Mouse (Mus musculus) lung, adult 2 months (tissue): ENCODE results near the gene Tiam1.

ENCODE experiments used
- CTCF ChIP-seq: fragments of 200-500 bp; IDR thresholded peaks from 2 replicates; pipeline ENCODE4 v1.5.1; 2011; ENCODE audit warnings: mild to moderate bottlenecking, low read length, control low read depth; ENCODE audit not compliant: insufficient read depth
- POLR2A ChIP-seq: fragments of 200-500 bp; IDR thresholded peaks from 2 replicates; pipeline ENCODE4 v1.6.1; 2011; ENCODE audit warnings: low read depth, mild to moderate bottlenecking, control low read depth, low read length, borderline replicate concordance; ENCODE audit errors: extremely low read depth

DNA sequence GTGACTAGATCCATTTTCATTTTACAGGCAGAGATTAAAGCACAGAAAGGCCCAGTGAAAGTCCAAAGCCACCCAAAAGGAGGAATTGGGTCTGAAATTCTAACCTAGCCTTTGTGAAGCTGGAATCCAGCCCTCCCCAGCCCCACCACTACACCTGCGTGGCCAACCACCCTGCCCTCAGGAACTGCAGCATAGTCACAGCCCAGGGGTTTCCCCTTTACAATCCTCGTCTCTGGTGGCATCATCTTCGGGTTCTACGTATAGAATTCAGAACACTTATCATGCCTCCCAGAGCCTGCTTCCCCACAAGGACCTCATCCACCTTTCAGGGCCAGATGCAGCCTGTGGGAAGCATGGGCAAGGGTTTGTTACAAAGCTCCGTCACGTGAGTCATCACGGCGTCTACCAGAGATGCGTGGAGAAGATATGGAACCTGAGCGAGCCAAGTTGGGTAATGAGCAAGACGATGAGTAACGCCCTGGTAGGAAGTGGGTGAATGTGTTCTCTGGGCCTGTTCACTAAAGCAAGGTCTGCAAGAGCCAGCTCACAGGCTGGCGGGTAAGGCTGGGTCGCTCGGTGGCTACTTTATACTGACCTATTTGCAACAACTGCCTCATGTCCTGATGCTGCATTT lies 170.6 kb downstream of the Tiam1 start:
- TF ChIP-seq POLR2A (no peak), CTCF (no peak)
